23 mouse cellular contexts compared by ENCODE assay signal in the genomic region with DNA sequence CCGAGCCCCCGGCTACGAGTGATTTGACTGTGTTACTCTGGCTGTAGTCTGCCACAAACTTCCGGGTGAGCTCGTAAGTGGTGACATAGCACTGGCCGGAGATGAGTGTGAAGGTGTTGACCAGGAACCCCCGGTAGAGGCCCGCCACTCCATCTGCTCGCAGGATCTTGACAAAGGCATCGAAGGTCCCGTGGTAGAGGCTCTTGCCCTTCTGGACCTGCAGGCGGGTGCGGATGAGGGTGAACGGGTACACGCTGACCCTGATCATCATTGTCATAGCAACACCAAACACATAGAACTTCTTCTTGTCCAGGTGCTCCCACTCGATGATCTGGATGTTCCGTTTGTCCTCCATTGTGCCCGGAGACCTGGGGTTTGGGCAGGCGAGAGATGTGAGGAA. TPM values are rescaled to one million over a fixed set of nuclear protein-coding genes. Genes with fewer than 3 reads are reported as not detected.
"Had no signal": no experiment of that assay in that cellular context is flagged by ENCODE, and none has a peak within 500 bp of the region (broad histone marks: within the 10 kb centered on the region; RNA-seq: fewer than 3 reads in every experiment).

No protein-coding gene starts in this region.

- H3K4me2 ChIP-seq: intestine, embryonic 15.5 days; kidney, embryonic 15.5 days; midbrain, embryonic 11.5 days had no signal

- H3K27ac ChIP-seq: intestine, embryonic 15.5 days; kidney, embryonic 15.5 days; left cerebral cortex, adult 2 months; liver, embryonic 14.5 days had no signal

- H3K27me3 ChIP-seq: intestine, embryonic 15.5 days; kidney, embryonic 15.5 days had no signal

- ATAC-seq: intestine, embryonic 15.5 days had no signal

- H3K9me3 ChIP-seq: intestine, embryonic 15.5 days; kidney, embryonic 15.5 days had no signal

- DNase-seq: layer of hippocampus, postnatal 36 days; lung, adult 2 months; lung, postnatal 14 days; lung, postnatal 4 days; midbrain, embryonic 14.5 days; thymus, adult 18-20 months; thymus, postnatal 36 days had no signal

- H3K4me3 ChIP-seq: intestine, embryonic 15.5 days; kidney, embryonic 15.5 days; left cerebral cortex, adult 2 months had no signal

- H3K9ac ChIP-seq: intestine, embryonic 15.5 days; kidney, embryonic 15.5 days; liver, embryonic 14.5 days had no signal

RNA-seq across cellular contexts. Expression of gene Bglap, which starts 36.5 kb away (rescaled TPM):
- total RNA-seq: layer of hippocampus, postnatal 36 days; megakaryocyte progenitor cell, adult 5-6 weeks; midbrain, postnatal 0 days had no signal
- polyA plus RNA-seq: intestine, embryonic 15.5 days; kidney, embryonic 15.5 days; limb, embryonic 11.5 days; liver, embryonic 14.5 days; lung, adult 2 months; midbrain, embryonic 14.5 days; midbrain, postnatal 0 days; neural tube, embryonic 11.5 days; neural tube, embryonic 14.5 days; small intestine, adult 2 months; stomach, embryonic 16.5 days; testis, adult 2 months had no signal

RNA-seq across cellular contexts. Expression of gene Bglap2, which starts 42.3 kb away (rescaled TPM):
- total RNA-seq: layer of hippocampus, postnatal 10 days; layer of hippocampus, postnatal 36 days; left cerebral cortex, postnatal 10 days; megakaryocyte progenitor cell, adult 5-6 weeks; midbrain, postnatal 0 days had no signal
- polyA plus RNA-seq: intestine, embryonic 15.5 days; kidney, embryonic 15.5 days; limb, embryonic 11.5 days; liver, embryonic 14.5 days; midbrain, embryonic 11.5 days; midbrain, embryonic 14.5 days; neural tube, embryonic 11.5 days; neural tube, embryonic 14.5 days; small intestine, adult 2 months; spleen, adult 2 months had no signal
